Mouse (Mus musculus): ENCODE results near the gene Odaph.

- TF ChIP-seq CTCF (IDR thresholded peaks at IDR 0.05; ENCODE audit: low read depth) (peak; percentile 70), EP300 (optimal IDR thresholded peaks at IDR 0.05) (no peak)
Observed at GRCm38 (mm10) chr5:91951404-91951803, 35.9 kb upstream of the Odaph start.

All from stomach, postnatal 0 days (tissue).